Mouse (Mus musculus): ENCODE measurements at regions not wholly inside any gene's neighbourhood (a gene's known extent, or its start where the extent isn't known, plus 50 kb on each side); places are given as distances from the start of the nearest gene placed in this dataset.

DNA sequence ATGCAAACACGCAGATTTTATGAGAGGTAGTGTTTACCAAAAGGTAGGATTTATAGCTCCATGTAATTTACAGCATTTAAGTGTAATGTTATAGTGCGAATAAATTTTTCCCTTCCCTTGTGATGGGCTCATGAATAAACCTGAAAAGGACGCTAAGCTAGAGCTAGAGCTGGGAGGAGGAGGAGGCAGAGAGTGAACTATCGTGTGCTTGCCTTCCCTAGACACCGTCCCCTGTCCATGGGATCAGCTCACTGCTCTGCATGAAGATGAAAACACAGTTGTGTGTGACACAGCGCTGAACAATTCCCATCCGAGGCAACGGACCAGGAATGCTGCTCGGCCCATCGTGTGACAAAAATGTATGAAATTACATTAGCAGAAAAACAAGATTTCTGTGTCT lies 81.7 kb upstream of the Ifngr1 start:
- TF ChIP-seq POLR2A (IDR thresholded peaks at IDR 0.05; ENCODE audit: low read depth, low read length), result no peak
- no peak for TF ChIP-seq CTCF (IDR thresholded peaks at IDR 0.05; ENCODE audit: extremely low read depth, insufficient read length, insufficient replicate concordance, low read depth, low read length)

Data from small intestine, adult 2 months (tissue).